Mouse (Mus musculus): ENCODE measurements around the gene Zwilch. TPM values are rescaled to one million over a fixed set of nuclear protein-coding genes. Genes with fewer than 3 reads are reported as not detected.
"Not testable (repeated sequence)": the region's sequence is repeated elsewhere in the genome, so short reads cannot be mapped to it uniquely, and the experiment has no call there.

Gene Zwilch
- polyA plus RNA-seq, 1 experiment from 2014 or later, result 13.5 TPM

DNA sequence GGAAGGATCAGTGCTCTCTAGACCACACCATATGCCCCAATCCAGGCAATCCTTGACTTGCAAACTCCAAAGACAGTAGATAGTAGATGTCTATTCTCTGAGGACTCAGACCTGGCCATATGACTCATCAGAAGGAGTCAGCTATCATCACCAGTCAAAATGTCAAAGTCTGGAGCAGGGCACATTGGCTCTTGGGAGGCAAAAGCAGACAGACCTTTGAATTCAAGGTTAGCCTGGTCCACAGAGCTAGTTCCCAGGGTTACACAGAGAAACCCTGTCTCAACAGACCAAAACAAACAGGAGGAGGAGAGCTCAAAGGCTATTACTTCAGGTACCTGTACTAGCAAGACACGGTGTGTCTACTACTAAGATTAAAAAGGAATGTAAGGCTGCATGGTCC is 21.0 kb upstream of the Zwilch start:
- WGBS (ENCODE audit: insufficient replicate concordance), result 69% methylated on average over 1 of the region's 1 CpGs
- Histone ChIP-seq H3K4me1 (ENCODE audit: control insufficient read depth, low read depth, low read length) (no peaks in the 10 kb centered on the region), H3K9me3 (replicated peaks; ENCODE audit: control insufficient read depth, low read length) (no peaks in the 10 kb centered on the region), H3K27me3 (ENCODE audit: control insufficient read depth, insufficient read depth, low read depth, low read length) (no peaks in the 10 kb centered on the region), H3K4me2 (ENCODE audit: low read depth, low read length) (no peak overlapping the region), H3K36me3 (ENCODE audit: control insufficient read depth, insufficient read depth) (no peaks in the 10 kb centered on the region), H3K4me3 (ENCODE audit: low read depth, low read length) (no peak overlapping the region), H3K9ac (ENCODE audit: low read depth, low read length) (no peak overlapping the region), H3K27ac (ENCODE audit: low read length) (no peak overlapping the region)
- ATAC-seq (ENCODE audit: low read depth), result no peak

DNA sequence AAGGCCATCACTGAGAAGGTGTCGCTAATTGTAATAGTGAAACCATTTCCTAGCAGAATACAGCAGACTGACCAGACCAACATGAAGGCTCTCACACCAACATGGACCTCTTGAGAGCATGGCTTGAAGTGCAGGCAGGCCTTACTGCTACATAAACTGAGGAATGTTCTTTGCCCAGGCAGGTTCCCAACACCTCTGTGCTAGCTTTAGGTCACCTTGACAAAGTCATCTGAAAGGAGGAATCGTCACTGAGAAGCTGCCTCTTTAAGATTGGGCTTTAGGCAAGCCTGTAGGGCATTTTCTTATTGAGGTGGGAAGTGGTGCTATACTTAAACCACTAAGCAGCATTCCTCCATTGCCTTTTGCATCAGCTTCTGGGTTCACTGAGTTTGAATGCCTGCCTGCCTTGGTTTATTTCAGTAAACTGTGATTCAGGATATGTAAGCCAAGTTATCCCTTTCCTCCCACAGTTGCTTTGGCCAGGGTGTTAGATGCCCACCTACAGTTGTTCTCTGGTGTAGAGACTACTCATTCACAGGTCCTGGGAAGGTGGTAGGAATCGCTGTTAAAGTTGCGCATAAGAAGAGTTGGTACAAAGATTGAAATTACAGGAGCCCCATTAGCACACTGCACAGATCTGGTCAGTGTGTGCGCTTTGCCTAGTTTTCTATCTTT is 11.4 kb upstream of the Zwilch start:
- Histone ChIP-seq H3K27me3 (ENCODE audit: control insufficient read depth, insufficient read depth, low read depth, low read length) (no peaks in the 10 kb centered on the region), H3K36me3 (ENCODE audit: control insufficient read depth, insufficient read depth) (peaks cover 15% of the 10 kb centered on the region), H3K9ac (ENCODE audit: low read depth, low read length) (no peak overlapping the region), H3K4me1 (ENCODE audit: control insufficient read depth, low read depth, low read length) (peaks cover 8% of the 10 kb centered on the region), H3K4me2 (ENCODE audit: low read depth, low read length) (no peak overlapping the region), H3K9me3 (replicated peaks; ENCODE audit: control insufficient read depth, low read length) (no peaks in the 10 kb centered on the region), H3K27ac (ENCODE audit: low read length) (no peak overlapping the region), H3K4me3 (ENCODE audit: low read depth, low read length) (no peak overlapping the region)
- no peak for ATAC-seq (ENCODE audit: low read depth)
- 83% methylated on average over 5 of the region's 5 CpGs for WGBS (ENCODE audit: insufficient replicate concordance)

DNA sequence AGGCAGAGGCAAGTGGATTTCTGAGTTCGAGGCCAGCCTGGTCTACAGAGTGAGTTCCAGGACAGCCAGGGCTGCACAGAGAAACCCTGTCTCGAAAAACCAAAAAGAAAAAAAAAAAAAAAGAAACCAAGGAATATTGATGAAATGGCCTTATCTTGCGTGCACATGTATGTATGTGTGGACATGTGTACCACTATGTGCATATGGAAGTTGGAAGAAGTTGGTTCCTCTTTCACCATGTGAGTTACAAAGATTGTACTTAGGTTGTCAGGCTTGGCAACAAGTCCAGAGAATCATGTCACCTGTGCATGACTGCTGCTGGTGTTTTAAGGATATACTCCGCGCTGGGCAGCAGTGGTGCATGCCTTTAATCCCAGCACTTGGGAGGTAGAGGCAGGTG is 10.4 kb upstream of the Zwilch start:
- H3K4me2 ChIP-seq (ENCODE audit: low read depth, low read length); H3K27ac ChIP-seq (ENCODE audit: low read length); ATAC-seq (ENCODE audit: low read depth); H3K27me3 ChIP-seq (ENCODE audit: control insufficient read depth, insufficient read depth, low read depth, low read length); H3K9me3 ChIP-seq (replicated peaks; ENCODE audit: control insufficient read depth, low read length); H3K4me3 ChIP-seq (ENCODE audit: low read depth, low read length); H3K9ac ChIP-seq (ENCODE audit: low read depth, low read length): not testable (repeated sequence)
- WGBS (ENCODE audit: insufficient replicate concordance), result 79% methylated on average over 5 of the region's 5 CpGs
- Histone ChIP-seq H3K36me3 (ENCODE audit: control insufficient read depth, insufficient read depth) (peaks cover 19% of the 10 kb centered on the region), H3K4me1 (ENCODE audit: control insufficient read depth, low read depth, low read length) (peaks cover 11% of the 10 kb centered on the region)

DNA sequence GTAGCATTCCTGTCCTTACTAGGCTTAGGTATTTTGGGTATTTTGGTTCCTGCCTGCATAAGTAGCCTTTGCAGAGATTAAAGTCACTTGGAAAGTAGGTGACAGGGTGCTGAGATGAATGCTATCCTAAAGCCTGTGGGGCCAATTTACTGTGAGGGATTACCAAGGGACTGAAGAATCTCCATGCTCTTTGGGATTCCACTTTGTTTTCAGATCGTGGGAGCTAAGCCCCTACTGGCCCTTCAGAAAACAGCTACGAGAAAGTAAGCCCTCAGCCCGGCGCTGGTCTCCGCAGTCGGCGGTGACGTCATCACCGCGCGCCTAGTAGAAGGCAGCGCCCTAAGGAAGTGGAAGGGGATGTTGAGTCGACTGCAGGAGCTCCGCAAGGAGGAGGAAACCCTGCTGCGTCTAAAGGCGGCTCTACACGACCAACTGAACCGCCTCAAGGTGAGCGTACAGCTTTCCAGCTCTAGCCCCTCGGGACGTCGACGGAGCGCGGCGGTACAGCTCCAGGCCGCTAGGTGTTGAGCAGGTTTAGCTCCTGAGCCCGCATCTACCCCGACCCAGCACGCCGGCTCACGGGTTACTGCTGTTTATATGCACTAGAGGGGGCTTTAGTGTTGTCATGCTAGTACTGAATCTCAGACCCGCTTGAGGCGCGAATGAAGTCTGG is 6.2 kb upstream of the Zwilch start, which contains the start of gene Snapc5:
Gene Snapc5 (plus strand): TSS at position 301 of the 673 bp plus-strand sequence.
- Histone ChIP-seq H3K9ac (ENCODE audit: low read depth, low read length) (peak within 1 kb of the TSS; percentile 84), H3K9me3 (replicated peaks; ENCODE audit: control insufficient read depth, low read length) (no peaks in the 10 kb centered on the region), H3K27ac (ENCODE audit: low read length) (peak within 1 kb of the TSS; percentile 76), H3K4me3 (ENCODE audit: low read depth, low read length) (peak within 1 kb of the TSS; percentile 85), H3K27me3 (ENCODE audit: control insufficient read depth, insufficient read depth, low read depth, low read length) (no peaks in the 10 kb centered on the region), H3K36me3 (ENCODE audit: control insufficient read depth, insufficient read depth) (peaks cover 48% of the 10 kb centered on the region), H3K4me1 (ENCODE audit: control insufficient read depth, low read depth, low read length) (peaks cover 19% of the 10 kb centered on the region), H3K4me2 (ENCODE audit: low read depth, low read length) (peak within 1 kb of the TSS; percentile 84)
- ATAC-seq (ENCODE audit: low read depth), result peak; percentile 93
- under 1% methylated on average over 35 of the region's 35 CpGs for WGBS (ENCODE audit: insufficient replicate concordance)

DNA sequence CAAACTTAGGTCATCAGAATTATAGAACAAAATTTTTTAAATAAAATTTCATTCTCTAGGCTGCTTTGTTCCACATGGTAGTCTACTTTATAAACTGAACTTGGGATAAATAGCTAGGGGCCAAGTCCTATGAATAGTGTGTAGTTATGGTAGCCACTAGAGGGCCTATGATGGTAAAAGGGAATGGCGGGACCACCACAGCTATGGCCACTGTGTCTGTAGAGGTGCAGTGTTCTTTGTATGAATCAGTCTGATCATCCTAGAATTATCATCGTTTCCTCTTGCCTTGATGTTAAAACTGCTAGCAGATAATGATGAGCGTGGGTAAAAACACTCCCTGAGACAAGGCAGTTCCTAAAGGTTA is 5.7 kb upstream of the Zwilch start:
- peak overlapping the region; percentile 76 for H3K27ac ChIP-seq (ENCODE audit: low read length)
- no peaks in the 10 kb centered on the region for H3K9me3 ChIP-seq (replicated peaks; ENCODE audit: control insufficient read depth, low read length)
- peaks cover 19% of the 10 kb centered on the region for H3K4me1 ChIP-seq (ENCODE audit: control insufficient read depth, low read depth, low read length)
- H3K27me3 ChIP-seq (ENCODE audit: control insufficient read depth, insufficient read depth, low read depth, low read length), result no peaks in the 10 kb centered on the region
- peak; percentile 30; the same call in 1 of the 2 replicates for ATAC-seq (ENCODE audit: low read depth)
- peak overlapping the region; percentile 84; the same call in 1 of the 2 replicates for H3K9ac ChIP-seq (ENCODE audit: low read depth, low read length)
- peaks cover 48% of the 10 kb centered on the region for H3K36me3 ChIP-seq (ENCODE audit: control insufficient read depth, insufficient read depth)
- peak overlapping the region; percentile 84 for H3K4me2 ChIP-seq (ENCODE audit: low read depth, low read length)
- H3K4me3 ChIP-seq (ENCODE audit: low read depth, low read length), result peak overlapping the region; percentile 85
- 31% methylated on average over 3 of the region's 3 CpGs for WGBS (ENCODE audit: insufficient replicate concordance)

DNA sequence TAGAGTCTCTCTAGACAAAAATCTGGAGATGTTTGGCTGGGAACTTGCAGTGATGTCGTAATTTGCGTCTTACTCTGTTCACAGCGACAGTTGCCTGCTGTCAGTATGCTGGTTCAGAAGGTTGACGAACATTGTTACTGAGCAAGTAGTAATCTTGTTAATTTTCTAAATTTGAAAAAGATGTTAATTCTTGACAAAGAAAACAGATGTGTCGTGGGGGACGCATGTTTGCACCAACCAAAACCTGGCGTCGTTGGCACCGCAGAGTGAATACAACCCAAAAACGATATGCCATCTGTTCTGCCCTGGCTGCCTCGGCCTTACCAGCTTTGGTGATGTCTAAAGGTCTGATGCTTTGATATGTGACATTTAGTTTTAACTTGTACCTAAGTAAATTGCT is 2.5 kb upstream of the Zwilch start:
- peak overlapping the region; percentile 73; the same call in 1 of the 2 replicates for H3K4me2 ChIP-seq (ENCODE audit: low read depth, low read length)
- H3K9me3 ChIP-seq (replicated peaks; ENCODE audit: control insufficient read depth, low read length), result no peaks in the 10 kb centered on the region
- H3K4me3 ChIP-seq (ENCODE audit: low read depth, low read length), result no peak overlapping the region; the same call in 1 of the 2 replicates
- peaks cover 37% of the 10 kb centered on the region for H3K36me3 ChIP-seq (ENCODE audit: control insufficient read depth, insufficient read depth)
- H3K9ac ChIP-seq (ENCODE audit: low read depth, low read length), result no peak overlapping the region
- no peak overlapping the region for H3K27ac ChIP-seq (ENCODE audit: low read length)
- no peaks in the 10 kb centered on the region for H3K27me3 ChIP-seq (ENCODE audit: control insufficient read depth, insufficient read depth, low read depth, low read length)
- peaks cover 33% of the 10 kb centered on the region for H3K4me1 ChIP-seq (ENCODE audit: control insufficient read depth, low read depth, low read length)
- no peak for ATAC-seq (ENCODE audit: low read depth)
- 75% methylated on average over 11 of the region's 11 CpGs for WGBS (ENCODE audit: insufficient replicate concordance)

DNA sequence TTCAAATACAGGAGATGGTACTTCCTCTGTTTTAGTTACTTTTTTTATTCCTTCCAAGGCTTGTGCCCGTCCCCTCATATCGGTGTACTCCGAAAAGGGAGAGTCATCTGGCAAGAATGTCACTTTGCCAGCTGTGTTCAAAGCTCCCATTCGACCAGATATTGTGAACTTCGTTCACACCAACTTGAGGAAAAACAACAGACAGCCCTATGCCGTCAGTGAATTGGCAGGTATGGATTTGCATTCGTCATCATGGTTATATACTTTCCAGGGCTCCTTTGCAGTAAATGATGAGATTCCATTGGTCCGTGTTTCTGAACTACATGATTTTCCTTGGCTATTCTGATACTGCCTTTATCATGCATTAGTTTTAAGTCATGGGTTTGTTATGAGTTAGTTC is 1.9 kb upstream of the Zwilch start:
- Histone ChIP-seq H3K4me1 (ENCODE audit: control insufficient read depth, low read depth, low read length) (peaks cover 30% of the 10 kb centered on the region), H3K27ac (ENCODE audit: low read length) (no peak overlapping the region), H3K36me3 (ENCODE audit: control insufficient read depth, insufficient read depth) (peaks cover 37% of the 10 kb centered on the region), H3K27me3 (ENCODE audit: control insufficient read depth, insufficient read depth, low read depth, low read length) (no peaks in the 10 kb centered on the region), H3K4me2 (ENCODE audit: low read depth, low read length) (peak overlapping the region; percentile 73), H3K9ac (ENCODE audit: low read depth, low read length) (peak overlapping the region; percentile 4; the same call in 1 of the 2 replicates), H3K4me3 (ENCODE audit: low read depth, low read length) (peak overlapping the region; percentile 74), H3K9me3 (replicated peaks; ENCODE audit: control insufficient read depth, low read length) (no peaks in the 10 kb centered on the region)
- ATAC-seq (ENCODE audit: low read depth), result no peak
- 35% methylated on average over 8 of the region's 8 CpGs for WGBS (ENCODE audit: insufficient replicate concordance)

DNA sequence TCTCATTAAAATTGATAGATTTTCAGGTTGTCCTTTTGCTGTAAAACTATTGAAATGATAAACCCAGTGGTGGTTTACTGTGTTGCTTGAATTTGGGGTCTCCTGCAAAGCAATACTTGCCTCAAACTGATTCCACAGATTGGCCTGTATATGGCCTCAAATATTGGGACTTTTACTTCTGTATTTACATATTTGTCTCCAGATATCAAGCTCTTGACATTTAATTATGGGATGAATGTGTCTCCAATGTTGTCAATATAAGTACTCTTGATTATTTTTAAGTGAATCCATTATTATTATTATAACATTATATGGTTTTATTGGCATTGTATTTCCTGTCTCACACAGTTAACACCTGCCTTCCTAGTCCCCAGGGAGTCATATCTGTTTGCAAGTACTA is 1.4 kb upstream of the Zwilch start:
- Histone ChIP-seq H3K4me3 (ENCODE audit: low read depth, low read length) (peak overlapping the region; percentile 74), H3K4me2 (ENCODE audit: low read depth, low read length) (peak overlapping the region; percentile 73), H3K9ac (ENCODE audit: low read depth, low read length) (peak overlapping the region; percentile 67), H3K27me3 (ENCODE audit: control insufficient read depth, insufficient read depth, low read depth, low read length) (no peaks in the 10 kb centered on the region), H3K36me3 (ENCODE audit: control insufficient read depth, insufficient read depth) (peaks cover 37% of the 10 kb centered on the region), H3K27ac (ENCODE audit: low read length) (no peak overlapping the region), H3K4me1 (ENCODE audit: control insufficient read depth, low read depth, low read length) (peaks cover 25% of the 10 kb centered on the region), H3K9me3 (replicated peaks; ENCODE audit: control insufficient read depth, low read length) (no peaks in the 10 kb centered on the region)
- ATAC-seq (ENCODE audit: low read depth), result no peak

DNA sequence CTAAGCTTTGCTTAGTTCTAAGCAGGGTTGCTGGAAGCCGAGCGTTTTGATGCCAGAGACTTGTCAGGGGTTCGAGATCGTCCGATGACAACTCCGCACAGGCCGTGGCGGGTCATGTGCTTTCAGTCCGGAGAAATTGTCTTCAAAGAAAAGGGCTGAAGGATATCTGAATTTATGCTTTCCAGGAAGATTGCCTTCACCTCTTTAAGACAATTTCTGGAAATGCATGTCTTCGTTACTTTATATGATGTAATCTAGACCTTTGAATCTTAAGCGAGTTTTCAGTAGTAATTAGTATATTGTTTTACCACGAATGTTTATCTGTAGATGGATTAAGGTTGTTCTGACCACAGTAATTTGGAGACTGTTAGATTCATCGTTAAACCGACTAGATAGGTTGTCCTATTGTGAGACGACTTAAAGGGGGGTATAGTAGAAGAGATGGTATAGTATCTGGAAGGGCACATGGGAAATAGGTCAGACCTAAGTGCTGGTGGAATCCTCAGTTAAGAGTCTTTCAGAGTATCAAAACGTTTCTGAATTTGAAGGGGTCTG is 839 bp upstream of the Zwilch start:
- Histone ChIP-seq H3K4me2 (ENCODE audit: low read depth, low read length) (peak overlapping the region; percentile 73), H3K9ac (ENCODE audit: low read depth, low read length) (peak overlapping the region; percentile 67), H3K4me1 (ENCODE audit: control insufficient read depth, low read depth, low read length) (peaks cover 23% of the 10 kb centered on the region), H3K27me3 (ENCODE audit: control insufficient read depth, insufficient read depth, low read depth, low read length) (no peaks in the 10 kb centered on the region), H3K36me3 (ENCODE audit: control insufficient read depth, insufficient read depth) (peaks cover 37% of the 10 kb centered on the region), H3K9me3 (replicated peaks; ENCODE audit: control insufficient read depth, low read length) (no peaks in the 10 kb centered on the region), H3K4me3 (ENCODE audit: low read depth, low read length) (peak overlapping the region; percentile 74), H3K27ac (ENCODE audit: low read length) (peak overlapping the region; percentile 86; the same call in 1 of the 2 replicates)
- WGBS (ENCODE audit: insufficient replicate concordance), result 0% methylated on average over 16 of the region's 16 CpGs
- no peak for ATAC-seq (ENCODE audit: low read depth)
